Mouse (Mus musculus) frontal cortex, postnatal 36 days (tissue): ENCODE measurements around the gene Cep152.

Experiments
- DNase-seq, 2 experiments: peaks; one replicate each; pipeline ENCODE4 v3.0.0; 2022; ENCODE audit warnings: low spot score in 2 of 2

Cep152 gene

DNA sequence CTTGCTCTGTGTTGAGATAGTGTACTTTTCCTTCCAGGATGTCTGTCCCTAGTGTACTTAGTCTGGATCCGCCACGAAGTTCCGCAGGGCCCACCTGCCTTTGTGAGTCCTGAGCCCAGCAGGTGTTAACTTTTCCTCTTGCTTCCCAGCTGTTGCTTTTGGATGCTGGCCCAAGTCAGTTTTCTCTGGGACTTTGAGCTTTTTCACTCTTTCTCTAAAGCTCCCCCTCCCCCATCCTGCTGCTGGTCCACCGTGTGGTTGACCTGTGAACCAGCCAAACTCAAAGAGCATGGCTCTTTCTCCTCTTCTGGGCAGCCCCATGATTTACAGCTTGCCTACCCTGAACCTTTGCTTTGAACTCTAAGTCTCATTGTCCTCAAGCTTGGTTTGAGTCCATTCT lies 1.6 kb upstream of the Cep152 start:
- no peak for DNase-seq

DNA sequence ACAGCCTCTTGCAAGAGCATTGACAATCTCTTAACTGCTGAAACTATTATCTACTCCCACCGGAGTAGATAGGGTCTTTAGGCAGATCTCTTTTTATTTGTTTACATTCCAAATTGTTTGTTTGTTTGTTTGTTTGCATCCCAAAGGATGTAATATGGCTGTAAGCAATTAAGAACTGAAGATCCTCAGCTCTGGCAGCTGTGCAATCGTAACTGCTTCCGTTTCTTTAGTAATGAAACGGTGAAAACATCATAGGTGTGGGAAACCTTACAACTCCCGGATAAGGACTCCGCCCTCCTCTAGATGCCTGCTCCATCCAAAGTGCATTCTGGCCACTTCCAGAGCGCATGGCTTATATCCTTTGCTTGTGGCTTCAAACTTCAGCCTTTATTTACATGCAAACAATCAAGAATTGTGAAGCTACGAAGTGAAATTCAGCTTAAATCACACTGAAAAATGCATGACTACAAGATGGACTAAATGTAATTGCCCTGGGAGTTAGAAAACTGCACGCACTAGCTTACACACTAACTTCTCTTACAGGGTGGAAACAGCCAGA lies 707 bp downstream of the Cep152 start:
- no peak for DNase-seq

DNA sequence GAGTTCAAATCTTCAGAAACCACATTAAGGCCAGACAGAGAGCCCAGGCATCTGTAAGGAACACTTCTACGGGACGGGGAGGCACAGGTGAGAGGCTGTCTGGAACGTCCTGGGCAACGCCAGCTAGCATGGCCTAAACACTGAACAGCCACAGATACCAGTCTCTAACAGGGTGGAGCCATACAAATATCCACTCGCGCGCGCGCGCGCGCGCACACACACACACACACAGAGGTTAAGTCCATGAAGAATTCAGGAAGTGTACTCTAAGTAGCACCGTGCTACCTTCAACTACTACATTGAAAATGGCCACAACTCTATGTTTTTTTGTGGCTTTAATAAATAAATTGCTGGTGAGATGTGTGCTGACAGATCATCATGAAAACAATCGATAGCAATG lies 1.7 kb downstream of the Cep152 start:
- DNase-seq: no peak

DNA sequence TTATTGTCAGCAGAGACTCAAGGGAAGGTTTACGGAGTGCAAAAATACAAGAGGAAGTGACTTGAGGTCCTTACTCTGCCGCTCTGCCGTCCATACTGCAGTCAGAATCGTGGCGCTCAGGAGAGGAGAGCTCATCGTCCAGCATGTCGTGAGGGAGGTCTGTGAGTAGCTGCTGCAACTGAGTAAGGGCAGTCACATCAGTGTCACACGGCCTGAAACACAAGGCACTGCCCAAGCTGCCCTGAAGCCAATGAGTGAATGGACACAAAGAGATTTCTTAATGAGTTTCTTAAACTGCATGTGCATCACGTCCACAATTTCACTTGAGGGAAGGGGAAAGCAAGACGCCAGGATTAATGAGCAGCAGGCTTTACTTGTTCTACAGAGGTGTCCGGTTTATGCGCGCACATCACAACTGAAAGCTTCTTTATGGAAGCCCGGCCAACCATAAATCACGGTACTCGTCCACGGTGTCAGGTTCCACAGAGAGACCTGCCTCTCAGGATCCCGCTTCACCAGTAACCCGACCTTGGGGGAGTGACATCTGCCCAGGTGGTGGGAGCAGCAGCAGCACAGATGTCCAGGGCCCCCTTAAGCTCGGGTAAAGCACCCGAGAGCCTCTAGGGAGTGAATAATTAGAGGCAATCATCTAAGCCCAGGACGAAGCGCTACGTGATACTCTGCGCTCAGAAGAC lies 4.6 kb downstream of the Cep152 start:
- no peak for DNase-seq

DNA sequence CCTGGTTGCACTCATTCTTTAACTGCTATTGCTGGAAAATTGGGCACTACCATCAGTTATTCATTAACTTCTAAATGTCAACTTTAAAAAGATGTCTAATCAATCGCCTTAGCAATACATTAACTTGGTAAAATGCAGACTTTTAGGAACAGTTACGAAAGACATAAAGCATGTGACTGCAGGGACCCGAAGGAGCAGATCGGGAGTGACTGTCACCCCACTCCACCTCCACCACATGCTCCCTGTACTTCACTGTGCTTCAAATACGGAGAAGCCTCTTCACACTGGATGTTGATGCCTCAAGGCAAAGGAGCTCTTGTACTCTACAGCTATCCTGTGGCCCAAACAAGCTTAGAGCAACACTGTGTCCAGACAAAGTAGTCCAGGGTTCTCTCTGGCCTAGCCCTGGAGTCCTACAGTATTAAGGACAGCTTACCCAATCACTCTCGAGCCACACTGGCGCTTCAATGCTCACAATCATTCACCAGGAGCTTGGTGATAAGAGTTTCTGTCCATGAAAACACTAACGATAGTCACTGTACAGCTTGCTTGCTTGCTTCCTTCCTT lies 9.0 kb downstream of the Cep152 start:
- DNase-seq: no peak

DNA sequence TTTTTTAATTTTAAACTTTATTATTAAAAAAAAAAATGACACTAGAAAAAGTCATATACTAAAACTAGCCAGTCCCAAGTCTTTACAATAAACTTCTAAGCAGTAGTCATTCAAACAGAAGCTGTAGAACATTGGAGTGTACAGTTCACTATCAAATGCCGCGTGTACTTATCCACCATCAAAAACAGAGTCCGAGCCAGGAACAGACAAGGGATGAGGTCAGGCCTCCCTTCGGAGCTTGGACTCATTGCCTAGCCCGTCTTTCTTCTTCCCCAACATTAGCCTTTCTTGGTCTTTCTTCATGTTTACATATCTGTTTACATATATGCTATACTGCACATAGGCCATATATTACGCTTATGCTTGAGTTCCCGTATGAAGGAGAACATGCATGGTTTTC lies 9.5 kb downstream of the Cep152 start:
- no peak for DNase-seq

DNA sequence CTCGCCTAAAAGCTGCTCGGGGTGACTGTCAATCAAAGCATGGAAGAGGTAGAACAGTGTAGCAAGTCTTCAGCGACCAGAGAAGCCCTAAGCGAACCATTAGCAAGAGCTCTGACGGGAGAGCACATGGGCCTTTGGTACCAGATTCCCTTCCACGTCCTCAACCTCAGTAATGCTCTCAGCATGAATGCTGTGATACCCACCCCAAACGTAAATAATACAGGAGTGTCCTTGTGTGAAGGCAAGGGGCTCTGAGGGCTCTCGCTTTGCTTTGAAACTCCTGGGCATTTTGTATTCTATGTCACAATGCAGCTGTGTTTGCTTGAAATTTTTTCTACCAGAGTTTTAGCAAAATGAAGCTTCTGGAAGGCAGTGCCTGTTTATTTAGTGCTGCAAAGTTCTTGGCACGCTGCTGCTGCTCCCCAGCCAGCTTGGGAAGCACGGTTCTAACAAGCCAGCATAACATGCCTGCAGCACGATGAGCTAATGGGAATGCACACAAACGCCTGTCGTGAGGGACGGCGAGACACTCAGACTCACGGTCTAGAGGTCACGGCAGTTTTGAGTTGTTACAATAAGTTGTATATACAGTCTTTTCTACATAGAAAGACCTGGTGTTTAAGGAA lies 18.6 kb downstream of the Cep152 start:
- DNase-seq: peak in 1 of 2 experiments; percentile 16

DNA sequence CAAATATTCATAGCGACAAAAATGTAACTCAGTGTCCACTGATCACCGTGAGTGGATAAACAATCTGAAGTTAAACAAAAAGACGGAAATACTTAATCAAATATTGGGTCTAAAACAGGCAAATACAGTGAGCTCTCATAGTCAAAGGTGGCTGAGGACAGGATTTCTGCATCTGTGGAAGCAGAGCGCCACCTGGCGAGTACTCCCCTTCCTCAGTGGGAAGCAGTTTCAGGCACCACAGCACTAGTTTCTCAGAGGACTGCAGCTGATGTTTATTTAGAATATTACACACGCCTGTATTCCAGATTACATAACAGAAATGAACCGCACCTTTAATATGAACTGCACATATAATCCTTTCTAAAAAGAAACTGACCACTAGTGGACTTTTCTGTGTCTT lies 20.3 kb downstream of the Cep152 start:
- DNase-seq: peak; percentile 53 to 63

DNA sequence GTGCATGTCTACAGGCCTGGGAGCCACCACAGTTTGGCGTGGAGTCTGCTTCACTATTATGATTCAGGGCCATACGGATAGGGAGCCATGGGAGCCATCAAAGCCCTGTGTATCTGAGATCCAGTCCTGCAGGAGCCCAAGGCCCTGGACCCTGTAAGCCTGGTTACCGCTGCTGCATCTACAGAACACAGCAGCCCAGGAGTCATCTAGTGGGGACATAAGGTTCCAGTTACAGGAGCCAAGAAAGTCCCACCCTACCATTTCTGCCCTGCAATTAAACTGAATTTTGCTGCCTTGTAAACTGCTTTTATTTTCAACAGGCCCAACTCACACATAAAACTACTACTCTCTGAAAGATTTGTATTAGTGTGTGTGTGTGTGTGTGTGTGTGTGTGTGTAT lies 21.9 kb downstream of the Cep152 start:
- no peak for DNase-seq

DNA sequence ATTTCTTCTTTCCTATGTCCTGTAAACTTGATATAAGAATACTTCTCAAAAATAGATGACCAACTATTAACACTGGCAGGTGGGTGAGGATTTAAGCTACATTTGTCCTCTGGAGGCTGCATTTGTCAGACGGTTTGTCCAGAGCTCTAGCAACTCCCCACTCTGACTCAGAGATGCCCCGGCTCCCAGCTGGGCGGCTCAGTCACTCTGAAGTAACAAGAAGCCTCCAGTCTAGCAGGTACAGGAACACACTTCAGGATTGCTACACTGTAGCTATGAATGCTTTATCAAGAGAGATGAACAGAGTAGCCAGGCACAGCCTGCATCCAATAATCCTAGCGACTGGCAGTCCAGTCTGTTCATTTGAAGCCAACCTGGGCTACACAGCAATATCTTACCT lies 26.0 kb downstream of the Cep152 start:
- DNase-seq: no peak

DNA sequence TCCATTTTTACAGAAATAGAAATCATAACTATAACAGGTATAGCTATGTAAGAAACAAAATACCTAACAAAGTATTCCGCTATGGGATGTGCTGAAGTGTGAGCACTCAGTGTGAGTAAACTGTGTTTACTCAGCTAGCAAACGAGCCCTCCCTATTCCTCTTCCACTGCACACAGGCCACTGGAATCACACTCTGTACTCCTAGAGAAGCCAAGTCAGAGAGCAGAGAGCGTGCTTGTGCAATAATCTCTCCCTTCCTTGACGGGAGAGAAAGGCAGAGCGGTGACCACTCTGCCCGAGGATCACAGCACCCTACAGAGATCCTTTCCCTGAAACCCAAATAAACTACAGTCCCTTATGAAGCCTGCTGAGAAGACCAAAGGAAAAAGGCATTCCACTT lies 26.7 kb downstream of the Cep152 start:
- DNase-seq: no peak

DNA sequence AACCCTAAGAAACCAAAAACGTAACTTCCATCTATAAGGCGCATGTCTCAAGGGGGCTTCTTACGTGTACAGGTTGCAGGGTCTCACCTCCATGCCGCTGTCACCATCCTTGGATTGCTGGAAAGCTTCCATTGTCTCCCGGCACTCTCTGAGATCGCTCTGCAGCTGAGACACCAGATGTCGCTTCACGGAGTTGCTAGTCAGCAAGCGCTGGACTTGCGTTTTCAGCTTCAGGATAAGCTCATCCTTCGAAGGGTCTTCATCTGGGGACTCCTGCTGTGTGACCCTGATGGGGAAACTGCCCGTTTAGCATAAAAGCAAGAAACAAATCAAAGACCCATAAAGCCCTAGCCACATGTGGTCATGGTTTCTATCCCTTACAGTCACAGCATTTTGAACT lies 30.1 kb downstream of the Cep152 start:
- DNase-seq: no peak

DNA sequence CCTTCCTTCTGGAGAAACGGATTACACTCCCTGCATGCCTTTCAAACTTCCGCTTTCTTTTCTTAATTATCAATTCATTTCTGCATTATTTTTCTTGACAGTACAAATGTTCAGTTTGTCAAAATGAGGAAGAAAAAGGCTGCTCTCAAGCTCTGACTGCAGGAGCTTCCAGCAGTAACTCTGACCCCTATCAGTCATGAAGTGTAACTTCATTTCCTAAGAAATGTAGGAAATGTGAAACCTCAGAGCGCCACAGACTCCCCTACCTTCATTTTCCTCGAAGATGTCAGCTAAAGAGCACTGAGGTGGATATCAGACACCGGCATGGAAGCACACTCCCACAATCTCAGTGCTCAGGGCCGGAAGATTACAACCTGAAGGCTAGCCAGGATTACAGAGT lies 30.8 kb downstream of the Cep152 start:
- DNase-seq: no peak

DNA sequence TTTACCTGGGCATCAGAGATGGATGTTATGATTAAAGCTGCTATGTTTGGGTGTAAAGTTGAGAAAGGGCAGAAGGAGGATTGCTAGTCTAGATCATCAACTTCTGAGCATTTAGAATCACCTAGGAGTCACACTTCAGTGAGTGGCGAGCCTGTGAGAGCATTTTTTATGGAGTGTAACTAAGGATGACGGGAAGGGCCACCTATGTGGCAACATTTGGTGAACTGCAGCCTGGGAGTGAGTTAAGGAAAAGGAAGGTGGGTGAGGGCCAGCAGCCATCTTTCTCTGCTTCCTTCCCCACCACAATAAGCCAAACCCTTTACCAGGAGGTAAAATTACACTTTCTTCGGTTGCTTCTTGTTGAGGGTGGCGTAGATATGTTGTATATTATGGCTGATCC lies 33.0 kb downstream of the Cep152 start:
- no peak for DNase-seq

DNA sequence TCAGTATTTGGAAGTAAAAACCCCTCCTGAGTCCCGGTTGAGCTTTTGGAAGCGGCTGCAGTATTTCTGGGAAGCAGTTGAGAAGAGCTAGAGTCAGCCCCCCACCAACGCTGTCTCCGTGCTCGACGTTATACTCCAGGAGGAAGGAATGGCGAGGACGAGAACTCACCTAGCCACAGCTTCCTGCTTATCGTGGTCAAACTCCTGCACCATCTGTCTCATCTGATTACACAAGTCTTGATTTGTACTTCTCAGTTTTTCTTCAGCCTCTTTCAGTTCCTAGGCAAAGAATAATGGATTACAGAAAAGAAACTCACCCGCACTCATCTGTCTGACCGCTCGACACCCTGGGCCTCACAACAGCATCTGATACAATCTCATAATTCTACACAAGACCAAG lies 35.6 kb downstream of the Cep152 start:
- DNase-seq: no peak

DNA sequence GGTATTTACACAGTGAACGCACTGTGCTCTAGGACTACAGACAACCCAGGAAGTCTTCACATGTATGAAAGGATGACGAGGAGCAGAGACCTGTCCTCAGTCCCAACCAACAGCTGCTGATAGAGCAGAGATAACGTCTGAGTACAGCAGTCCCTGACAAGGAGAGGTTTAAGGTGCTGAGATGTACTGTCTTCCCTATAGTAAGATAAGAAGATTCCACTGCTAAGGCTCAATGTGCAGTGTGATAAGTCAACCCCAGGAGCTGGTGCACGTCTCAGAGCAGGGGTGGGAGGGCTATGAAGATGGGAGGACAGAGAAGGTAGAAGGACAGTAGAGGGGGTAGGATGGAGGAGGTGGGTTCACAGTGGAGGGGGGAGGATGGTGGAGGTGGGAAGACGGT lies 43.8 kb downstream of the Cep152 start:
- DNase-seq: no peak

DNA sequence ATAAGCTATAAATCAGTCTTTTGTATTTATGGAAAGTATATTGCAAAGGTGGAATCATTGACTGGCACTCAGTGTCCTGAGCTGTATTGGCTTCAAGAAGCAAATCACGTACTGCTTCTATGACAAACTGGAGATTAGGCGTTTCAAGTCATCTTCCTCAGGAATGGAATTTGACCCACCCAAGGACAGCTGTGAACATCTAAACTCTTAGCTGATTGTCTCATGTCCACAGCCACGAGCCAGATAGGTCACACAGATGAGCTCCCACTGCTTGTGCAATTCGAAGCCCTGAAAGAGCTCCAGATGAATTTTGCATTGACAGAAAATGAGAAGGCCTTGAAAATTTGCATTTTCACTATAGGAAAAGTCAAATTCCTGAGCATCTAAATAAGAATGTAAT lies 47.2 kb downstream of the Cep152 start:
- DNase-seq: no peak

DNA sequence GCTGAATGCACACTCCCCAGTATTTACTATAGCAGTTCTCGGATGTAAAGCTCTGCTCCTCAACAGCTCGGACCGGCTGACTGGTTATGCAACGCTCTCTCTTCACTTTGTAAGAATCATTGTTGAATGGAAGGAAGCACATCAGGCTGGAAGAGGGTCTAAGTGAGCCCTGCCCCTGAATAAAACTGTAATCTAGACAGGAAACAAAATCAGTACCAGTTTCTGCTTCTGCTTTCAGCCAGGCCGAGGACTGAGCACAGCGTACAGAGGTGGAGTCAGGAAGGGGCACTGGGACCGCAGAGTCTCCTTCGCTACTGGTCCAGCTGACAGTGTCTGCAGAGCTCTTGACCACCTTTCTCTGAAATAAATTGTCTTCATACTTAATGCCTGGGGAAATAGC lies 48.4 kb downstream of the Cep152 start:
- no peak for DNase-seq

DNA sequence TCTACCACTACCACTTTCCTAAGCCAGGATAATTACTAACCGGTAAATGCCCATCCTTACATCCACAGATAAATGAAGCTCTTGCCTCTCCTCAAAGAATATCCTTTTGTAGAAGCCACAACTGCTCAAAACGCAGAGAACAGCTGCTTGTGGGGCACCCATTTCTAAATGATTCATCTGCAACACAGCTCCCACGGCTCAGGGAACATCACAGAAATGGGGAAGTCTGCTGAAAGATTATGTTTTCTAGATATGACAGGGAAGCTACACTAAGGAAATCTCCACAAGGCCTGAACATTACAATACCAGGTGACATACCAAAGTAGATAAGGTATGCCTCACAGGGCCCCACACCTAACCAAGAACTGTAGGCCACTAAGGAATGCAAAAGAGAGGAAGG lies 49.1 kb downstream of the Cep152 start:
- peak in 1 of 2 experiments; percentile 16 for DNase-seq

DNA sequence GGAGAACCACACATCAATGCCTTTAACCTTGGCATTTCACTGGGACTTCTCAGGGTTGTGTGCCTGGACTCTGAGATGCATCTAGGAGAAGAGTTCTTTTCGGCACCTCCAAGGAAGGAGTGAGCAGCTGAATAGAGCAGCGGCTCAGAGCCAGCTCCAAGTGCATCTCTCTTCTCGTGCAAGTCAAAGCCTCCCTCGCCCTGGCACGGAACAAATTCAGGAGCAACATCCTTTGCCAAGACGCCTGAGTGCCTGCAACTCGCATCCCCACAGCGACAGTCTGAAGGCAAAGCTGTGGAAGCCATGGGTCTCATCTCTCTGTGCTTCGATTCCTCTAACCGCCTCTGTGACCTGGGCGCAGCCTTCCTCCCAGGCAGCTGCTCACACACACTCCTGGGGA lies 61.0 kb downstream of the Cep152 start:
- peak; percentile 21 to 37 for DNase-seq

DNA sequence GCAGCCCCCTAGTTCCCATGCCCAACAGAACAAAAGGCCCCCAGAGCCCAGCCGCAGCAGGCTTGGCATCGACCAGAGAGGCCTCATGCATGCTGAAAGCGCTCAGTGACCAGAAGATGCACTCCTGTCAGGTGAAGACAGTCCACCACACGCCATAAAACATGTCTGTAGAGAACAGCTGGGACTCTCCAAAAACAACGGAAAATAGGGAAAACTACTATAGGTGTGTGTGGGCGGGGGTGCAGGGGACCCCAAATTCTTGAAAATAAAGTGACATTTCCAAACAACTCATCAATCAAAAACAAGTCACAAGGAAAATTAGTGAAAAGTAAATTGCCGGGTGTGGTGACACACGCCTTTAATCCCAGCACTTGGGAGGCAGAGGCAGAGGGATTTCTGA lies 62.5 kb downstream of the Cep152 start:
- no peak for DNase-seq

DNA sequence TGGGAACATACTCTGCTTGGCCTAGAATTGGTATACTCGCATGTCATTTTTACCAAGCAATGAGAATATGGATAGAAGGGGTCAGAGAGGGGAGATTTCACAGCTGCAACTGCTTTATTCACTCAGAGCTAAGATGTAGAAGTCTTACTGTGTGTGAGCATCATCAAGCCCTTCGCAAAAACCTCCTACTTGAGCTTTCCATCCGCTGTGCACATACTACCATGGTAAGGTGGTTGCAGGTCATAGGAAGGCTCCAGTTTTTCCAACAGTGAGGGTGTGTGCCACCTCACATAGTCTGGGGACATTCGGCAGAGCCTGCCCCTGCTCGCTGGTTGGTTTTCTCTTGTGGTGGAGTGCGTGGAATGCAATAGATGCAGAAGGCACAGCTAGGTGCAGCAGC lies 64.9 kb downstream of the Cep152 start:
- DNase-seq: no peak
